Mouse (Mus musculus) embryonic fibroblast, embryonic 13.5 days (primary cell): ENCODE results near the gene Ttc9. TPM values are rescaled to one million over a fixed set of nuclear protein-coding genes. Genes with fewer than 3 reads are reported as not detected.
A peak's percentile ranks its signal among the peaks of the same experiment; 100 is the strongest.

ENCODE experiments used
- H3K27ac ChIP-seq: 2 replicates; pipeline ENCODE4 v1.5.1; 2012; ENCODE audit warnings: low read length, control low read depth, inconsistent platforms; ENCODE audit not compliant: insufficient read depth
- H3K4me1 ChIP-seq: 2 replicates; pipeline ENCODE4 v1.6.1; 2011; ENCODE audit warnings: low read length; ENCODE audit not compliant: control insufficient read depth, insufficient read depth
- H3K4me3 ChIP-seq: 2 replicates; pipeline ENCODE4 v1.5.1; 2011; ENCODE audit warnings: mild to moderate bottlenecking, control low read depth, low read length; ENCODE audit not compliant: insufficient read depth
- CTCF ChIP-seq: IDR thresholded peaks from 2 replicates; pipeline ENCODE4 v1.5.1; 2011; ENCODE audit warnings: mild to moderate bottlenecking, control low read depth, low read length, moderate library complexity, borderline replicate concordance; ENCODE audit not compliant: insufficient read depth
- POLR2A ChIP-seq: IDR thresholded peaks from 2 replicates; pipeline ENCODE4 v1.6.1; 2011; ENCODE audit warnings: low read depth, mild to moderate bottlenecking, control low read depth, low read length, moderate library complexity
- polyA plus RNA-seq: library from polyadenylated mRNA; stranded (reverse); fragments of >200 nt; gene quantifications from 2 replicates; pipeline ENCODE4 v1.2.4, GENCODE M21; 2011; ENCODE audit warnings: low read depth; ENCODE audit not compliant: missing spikeins, insufficient read length

The Ttc9 gene
- polyA plus RNA-seq, 1 experiment = 13.0 TPM

- Histone ChIP-seq H3K4me3 (no peak overlapping the region), H3K27ac (no peak overlapping the region), H3K4me1 (peaks cover 3% of the 10 kb centered on the region)
- TF ChIP-seq CTCF (no peak), POLR2A (no peak)
These were observed 55.5 kb downstream of the Ttc9 start for GRCm38 (mm10) chr12:81686406-81687117.

- Histone ChIP-seq H3K4me1 (peaks cover 3% of the 10 kb centered on the region), H3K27ac (peak overlapping the region; percentile 72), H3K4me3 (no peak overlapping the region)
- TF ChIP-seq POLR2A (no peak), CTCF (no peak)
These were observed 56.8 kb downstream of the Ttc9 start for GRCm38 (mm10) chr12:81687873-81688272.

- peak overlapping the region; percentile 72 for H3K27ac ChIP-seq
- no peak for TF ChIP-seq POLR2A
- no peak for TF ChIP-seq CTCF
- peaks cover 3% of the 10 kb centered on the region for H3K4me1 ChIP-seq
- no peak overlapping the region for H3K4me3 ChIP-seq
These were observed 57.5 kb downstream of the Ttc9 start for GRCm38 (mm10) chr12:81688537-81688936.

GRCm38 (mm10) chr12:81689505-81690056 lies 58.5 kb downstream of the Ttc9 start:
- TF ChIP-seq POLR2A (no peak), CTCF (no peak)
- Histone ChIP-seq H3K4me3 (no peak overlapping the region), H3K4me1 (peaks cover 3% of the 10 kb centered on the region), H3K27ac (no peak overlapping the region)

DNA sequence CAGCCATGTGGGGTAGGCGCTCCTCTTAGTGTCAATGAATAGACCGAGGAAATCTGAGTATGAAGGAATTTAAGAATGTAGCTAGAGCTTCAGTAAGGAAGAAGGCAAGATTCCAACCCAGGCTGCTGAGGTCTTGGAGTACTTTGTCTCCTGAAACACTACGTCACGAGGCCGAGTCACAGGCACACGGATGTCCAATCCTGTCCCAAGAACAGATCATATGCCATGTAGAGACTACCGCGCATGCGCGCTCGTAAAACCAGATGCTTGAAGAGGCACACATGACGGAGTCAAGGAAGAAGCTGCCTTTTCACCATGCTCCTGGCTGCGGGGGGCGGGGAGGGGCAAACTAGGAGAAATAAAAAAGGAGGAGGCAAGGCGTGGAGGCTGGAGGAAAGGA lies 59.1 kb downstream of the Ttc9 start:
- Histone ChIP-seq H3K4me3 (no peak overlapping the region), H3K27ac (no peak overlapping the region), H3K4me1 (peaks cover 3% of the 10 kb centered on the region)
- TF ChIP-seq POLR2A (no peak), CTCF (no peak)

- no peak for TF ChIP-seq POLR2A
- no peak for TF ChIP-seq CTCF
- H3K4me3 ChIP-seq = no peak overlapping the region
- peaks cover 3% of the 10 kb centered on the region for H3K4me1 ChIP-seq
- no peak overlapping the region for H3K27ac ChIP-seq
These were observed 59.7 kb downstream of the Ttc9 start for GRCm38 (mm10) chr12:81690751-81691150.

DNA sequence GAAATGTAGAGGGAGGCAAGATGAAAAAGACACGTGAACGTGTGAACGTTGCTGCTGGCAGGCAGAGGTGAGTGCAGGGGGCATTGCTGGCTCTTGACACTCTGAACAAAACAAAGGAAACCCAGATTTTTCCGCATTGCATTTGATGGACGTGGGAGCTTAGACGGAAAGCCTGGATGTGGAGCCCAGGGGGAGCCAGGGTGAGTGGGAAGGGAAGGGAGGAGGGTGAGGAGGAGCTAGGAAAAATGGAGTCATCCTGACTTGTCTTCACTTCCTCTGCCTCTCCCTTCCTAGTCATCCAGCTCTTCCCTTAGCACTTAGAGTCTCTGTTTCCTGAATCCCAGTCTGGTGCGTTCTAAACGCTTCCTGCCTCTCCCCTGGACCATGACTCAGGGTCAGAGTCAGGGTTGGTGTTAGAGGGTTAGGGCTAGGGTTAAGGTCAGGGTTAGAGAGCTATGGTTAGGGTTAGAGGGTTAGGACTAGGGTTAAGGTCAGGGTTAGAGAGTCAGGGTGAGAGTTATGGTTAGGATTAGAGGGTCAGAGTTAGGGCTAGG lies 60.2 kb downstream of the Ttc9 start:
- H3K4me1 ChIP-seq = peaks cover 3% of the 10 kb centered on the region
- no peak overlapping the region for H3K27ac ChIP-seq
- no peak overlapping the region for H3K4me3 ChIP-seq
- TF ChIP-seq POLR2A (no peak), CTCF (no peak)

- no peak overlapping the region for H3K27ac ChIP-seq
- H3K4me3 ChIP-seq = no peak overlapping the region
- TF ChIP-seq CTCF (no peak), POLR2A (no peak)
- H3K4me1 ChIP-seq = peaks cover 2% of the 10 kb centered on the region; the same call in 1 of the 2 replicates
These were observed 67.0 kb downstream of the Ttc9 start for GRCm38 (mm10) chr12:81698011-81698410.

- Histone ChIP-seq H3K27ac (no peak overlapping the region), H3K4me1 (peaks cover 2% of the 10 kb centered on the region; the same call in 1 of the 2 replicates), H3K4me3 (no peak overlapping the region)
- TF ChIP-seq CTCF = no peak
These were observed 71.9 kb downstream of the Ttc9 start for GRCm38 (mm10) chr12:81702903-81703302.

DNA sequence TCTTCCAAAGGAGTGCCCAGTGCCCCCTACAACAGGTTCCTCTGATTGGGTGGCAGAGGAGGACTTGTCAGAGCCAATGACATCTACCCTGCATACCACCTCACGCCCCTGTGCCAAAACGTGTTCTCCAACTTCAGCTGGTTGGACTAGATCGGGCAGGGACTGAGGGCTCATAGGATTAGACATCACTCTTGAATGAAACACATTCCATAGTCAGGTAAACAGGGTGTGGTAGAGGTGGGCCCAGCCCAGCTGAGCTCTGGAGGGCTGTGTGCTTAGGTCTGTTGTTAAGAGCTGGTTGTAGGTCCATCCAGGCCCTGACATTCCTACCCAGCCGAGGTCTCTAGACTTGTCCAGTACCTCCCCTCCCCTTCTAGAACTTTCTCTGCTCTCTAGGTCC lies 81.6 kb downstream of the Ttc9 start:
- Histone ChIP-seq H3K4me3 (no peak overlapping the region), H3K4me1 (no peaks in the 10 kb centered on the region), H3K27ac (no peak overlapping the region)
- no peak for TF ChIP-seq CTCF
- no peak for TF ChIP-seq POLR2A

Other genes starting within 250 kb of the Ttc9 start
- gene Adam4, start 209.3 kb upstream of the Ttc9 start, polyA plus RNA-seq = 1.1 and 1.5 TPM in 2 replicates
- 61.4 and 68.8 TPM in 2 replicates for gene Cox16, start 146.1 kb upstream of the Ttc9 start, polyA plus RNA-seq
- 11.9 and 12.7 TPM in 2 replicates for gene Gm20498, start 98.3 kb upstream of the Ttc9 start, polyA plus RNA-seq
- 35.7 and 38.6 TPM in 2 replicates for gene Synj2bp, start 98.3 kb upstream of the Ttc9 start, polyA plus RNA-seq
- 0.17 and 0.47 TPM in 2 replicates for gene Adam21, start 62.8 kb upstream of the Ttc9 start, polyA plus RNA-seq
- 60.3 and 64.0 TPM in 2 replicates for gene Med6, start 36.2 kb upstream of the Ttc9 start, polyA plus RNA-seq
- 0.23 and 0.42 TPM in 2 replicates for gene Map3k9, start 149.9 kb downstream of the Ttc9 start, polyA plus RNA-seq
- gene Pcnx, start 228.8 kb downstream of the Ttc9 start, polyA plus RNA-seq = 31.7 and 39.1 TPM in 2 replicates